Mouse (Mus musculus) ES-Bruce4 (cell line): ENCODE measurements at regions not wholly inside any gene's neighbourhood (a gene's known extent, or its start where the extent isn't known, plus 50 kb on each side); places are given as distances from the start of the nearest gene placed in this dataset.

ENCODE experiments used
- CTCF ChIP-seq: IDR thresholded peaks from one replicate; pipeline ENCODE4 v1.8.1; 2011; ENCODE audit warnings: low read depth, low read length
- EP300 ChIP-seq: IDR thresholded peaks from 2 replicates; pipeline ENCODE4 v1.6.1; 2011; ENCODE audit warnings: low read depth, low read length; ENCODE audit not compliant: insufficient read depth

DNA sequence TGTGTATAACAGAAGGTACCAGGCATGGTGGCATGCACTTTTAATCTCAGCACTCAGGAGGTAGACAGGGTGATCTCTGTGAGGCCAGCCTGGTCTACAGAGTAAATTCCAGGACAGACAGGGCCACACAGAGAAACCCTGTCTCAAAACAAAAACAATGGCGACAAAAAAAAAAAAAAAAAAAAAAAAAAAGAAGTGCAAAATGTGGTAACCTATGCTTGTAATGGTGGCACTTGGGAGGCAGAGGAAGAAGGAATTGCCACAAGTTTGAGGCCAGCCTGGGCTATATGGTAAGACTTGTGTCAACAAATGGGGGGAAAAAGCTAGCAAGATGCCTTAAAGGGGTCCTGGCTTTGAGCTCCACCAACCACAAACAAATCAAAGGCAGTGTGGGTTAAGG, 67.6 kb downstream of the Ddx3x start:
- TF ChIP-seq CTCF (no peak), EP300 (no peak)
